Mouse (Mus musculus): ENCODE results near the gene Cand1.

DNA sequence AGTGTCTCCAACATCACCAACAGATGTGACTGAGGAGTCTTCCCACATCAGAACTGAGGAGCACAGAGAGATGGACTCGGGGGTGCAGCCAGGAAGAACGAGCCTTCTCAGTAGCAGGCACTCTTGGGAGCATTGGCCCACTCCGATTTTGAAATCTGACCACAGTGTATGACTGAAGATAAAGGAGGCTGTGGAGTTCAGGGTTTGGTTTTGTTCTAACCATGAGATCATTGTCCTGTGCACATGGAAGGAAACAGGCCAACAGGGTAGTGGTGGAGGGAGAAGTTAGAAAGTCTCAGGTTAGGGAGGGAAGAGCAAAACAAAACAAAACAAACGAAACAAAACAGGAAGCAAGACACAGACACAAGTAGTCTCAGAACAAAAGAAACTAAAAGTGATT lies 52.1 kb downstream of the Cand1 start:
- TF ChIP-seq CTCF (IDR thresholded peaks at IDR 0.05; ENCODE audit: extremely low read depth, insufficient read depth, low read length) (no peak), POLR2A (IDR thresholded peaks at IDR 0.05; ENCODE audit: extremely low read depth, insufficient read depth, low read length) (no peak)

Data from cortical plate, adult 2 months (tissue).